In genomic region chr3:30163390-30163789, GRCm38 (mm10) we compare ENCODE assay signal across 24 mouse cellular contexts.
"Had no signal": no experiment of that assay in that cellular context is flagged by ENCODE, and none has a peak within 500 bp of the region (broad histone marks: within the 10 kb centered on the region; RNA-seq: fewer than 3 reads in every experiment).

No protein-coding gene starts in this region.

- H3K4me2 ChIP-seq: heart, embryonic 11.5 days; heart, embryonic 13.5 days; heart, embryonic 15.5 days; hindbrain, embryonic 13.5 days; hindbrain, embryonic 15.5 days; limb, embryonic 12.5 days; liver, embryonic 11.5 days; liver, embryonic 13.5 days; liver, embryonic 15.5 days had no signal

- H3K9me3 ChIP-seq: heart, embryonic 13.5 days; heart, embryonic 15.5 days; hindbrain, embryonic 13.5 days; hindbrain, embryonic 15.5 days; limb, embryonic 10.5 days; limb, embryonic 12.5 days; liver, embryonic 13.5 days; liver, embryonic 15.5 days had no signal

- H3K4me3 ChIP-seq: heart, adult 2 months; heart, embryonic 13.5 days; heart, embryonic 15.5 days; hindbrain, embryonic 13.5 days; hindbrain, embryonic 15.5 days; layer of hippocampus, adult 2 months; left cerebral cortex, adult 2 months; limb, embryonic 10.5 days; limb, embryonic 12.5 days; liver, embryonic 13.5 days; liver, embryonic 15.5 days had no signal

- H3K36me3 ChIP-seq: heart, embryonic 13.5 days; heart, embryonic 15.5 days; hindbrain, embryonic 13.5 days; hindbrain, embryonic 15.5 days; liver, embryonic 13.5 days; liver, embryonic 15.5 days had no signal

- ATAC-seq: hindbrain, postnatal 0 days had no signal

- H3K9ac ChIP-seq: heart, embryonic 13.5 days; heart, embryonic 15.5 days; hindbrain, embryonic 13.5 days; hindbrain, embryonic 15.5 days; limb, embryonic 12.5 days; liver, embryonic 13.5 days; liver, embryonic 15.5 days had no signal

- H3K4me1 ChIP-seq: hindbrain, embryonic 13.5 days; hindbrain, embryonic 15.5 days; liver, embryonic 13.5 days; liver, embryonic 15.5 days had no signal

- H3K27ac ChIP-seq: heart, adult 2 months; heart, embryonic 13.5 days; heart, embryonic 15.5 days; hindbrain, embryonic 13.5 days; hindbrain, embryonic 15.5 days; hindbrain, postnatal 0 days; layer of hippocampus, adult 2 months; left cerebral cortex, adult 2 months; limb, embryonic 10.5 days; limb, embryonic 12.5 days; liver, embryonic 13.5 days; liver, embryonic 15.5 days had no signal

- H3K27me3 ChIP-seq: heart, embryonic 13.5 days; heart, embryonic 15.5 days; hindbrain, embryonic 15.5 days; limb, embryonic 12.5 days; liver, embryonic 13.5 days; liver, embryonic 15.5 days had no signal

- DNase-seq: gastrocnemius, postnatal 14 days; gastrocnemius, postnatal 36 days; heart, adult 11 months; heart, adult 2 months; heart, postnatal 14 days; heart, postnatal 36 days; kidney, adult 18-20 months; kidney, postnatal 10 days; kidney, postnatal 25 days; kidney, postnatal 4 days; liver; liver, embryonic 13.5 days had no signal
